Mouse (Mus musculus): ENCODE results near the gene Mfsd12.
A peak's percentile ranks its signal among the peaks of the same experiment; 100 is the strongest.

Gene Mfsd12

DNA sequence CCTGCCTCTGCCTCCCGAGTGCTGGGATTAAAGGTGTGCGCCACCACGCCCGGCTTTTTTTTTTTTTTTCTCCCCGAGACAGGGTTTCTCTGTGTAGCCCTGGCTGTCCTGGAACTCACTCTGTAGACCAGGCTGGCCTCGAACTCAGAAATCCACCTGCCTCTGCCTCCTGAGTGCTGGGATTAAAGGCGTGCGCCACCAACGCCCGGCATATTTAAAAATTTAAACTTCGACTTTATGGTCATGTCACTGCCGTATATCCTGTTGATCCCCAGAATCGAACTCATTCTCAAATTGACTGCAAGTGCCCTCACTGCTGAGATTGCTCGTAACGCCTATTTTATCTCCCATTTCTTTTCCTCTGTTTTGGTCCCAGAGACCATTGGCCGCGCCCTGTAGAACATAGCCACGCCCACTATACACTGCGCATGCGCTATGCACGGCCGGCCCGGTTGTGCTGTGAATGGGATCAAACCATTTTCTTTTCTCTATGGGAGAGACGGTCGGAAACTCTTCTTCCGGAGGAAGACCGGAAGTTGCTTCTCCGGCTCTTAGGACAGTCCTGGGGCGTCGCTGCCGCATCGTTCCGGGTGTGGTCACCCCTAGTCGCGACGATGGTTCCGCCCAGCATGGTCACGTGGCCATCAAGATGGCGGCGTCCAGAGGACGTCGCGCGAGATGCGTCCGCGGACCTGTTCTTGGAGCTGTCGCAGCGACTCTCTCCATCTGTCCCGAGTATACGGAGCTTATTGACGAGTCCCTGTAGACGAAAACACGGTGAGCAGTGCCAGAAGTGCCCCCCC, 26.7 kb downstream of the Mfsd12 start, which contains the start of the genes Dohh and Gm48551:
Gene Dohh, plus strand, starts transcription at position 627 of the 803 bp plus-strand sequence.
Gene Gm48551, plus strand, starts transcription at position 665 of the 803 bp plus-strand sequence.
- peak; percentile 99 for DNase-seq (ENCODE audit: low spot score)

DNA sequence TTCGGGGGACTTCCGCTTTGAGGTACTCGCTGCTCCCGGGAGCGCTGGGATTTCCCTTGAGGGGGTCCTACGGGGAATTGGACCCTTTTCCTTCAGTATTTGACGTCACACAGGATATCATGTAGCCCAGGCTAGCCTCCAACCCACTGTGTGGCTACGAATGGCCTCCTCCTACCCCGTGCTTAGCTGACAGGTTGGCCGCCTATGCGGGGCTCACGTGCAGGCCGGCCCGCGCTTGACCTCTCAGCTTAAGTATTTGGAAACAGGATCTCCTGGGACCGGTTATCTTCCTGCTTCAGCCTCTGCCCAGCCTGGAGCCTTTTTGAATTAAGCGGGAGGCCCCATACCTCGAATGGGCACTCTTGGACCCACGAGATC, 27.3 kb downstream of the Mfsd12 start:
- DNase-seq (ENCODE audit: low spot score): no peak

DNA sequence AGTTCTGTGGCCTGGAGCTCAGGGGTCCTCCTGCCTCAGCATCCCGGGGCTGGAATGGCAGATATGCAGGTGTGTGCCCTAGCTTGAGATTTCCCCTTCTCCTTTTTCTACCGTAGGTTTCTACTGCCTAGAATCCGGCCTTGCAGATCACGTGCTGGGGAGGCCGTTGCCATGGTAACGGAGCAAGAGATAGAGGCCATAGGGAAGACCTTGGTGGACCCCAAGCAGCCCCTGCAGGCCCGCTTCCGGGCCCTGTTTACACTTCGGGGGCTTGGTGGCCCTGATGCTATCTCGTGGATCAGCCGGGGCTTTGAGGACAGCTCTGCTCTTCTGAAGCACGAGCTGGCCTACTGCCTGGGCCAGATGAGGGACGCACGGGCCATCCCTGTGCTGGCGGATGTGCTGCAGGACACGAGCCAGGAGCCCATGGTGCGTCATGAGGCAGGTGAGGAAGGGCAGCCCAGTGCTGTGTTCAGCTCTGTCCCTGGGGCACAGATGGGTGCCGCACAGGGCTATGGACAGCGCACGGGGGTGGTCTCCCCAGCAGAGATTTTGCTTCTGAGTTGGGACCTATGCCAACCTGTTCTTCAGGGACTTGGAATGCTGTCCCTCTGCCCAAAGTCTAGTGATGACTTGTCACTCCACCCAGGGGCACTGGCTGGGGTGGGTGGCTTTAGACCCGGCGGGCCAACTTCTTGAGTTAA, 28.5 kb downstream of the Mfsd12 start:
- no peak for DNase-seq (ENCODE audit: low spot score)

DNA sequence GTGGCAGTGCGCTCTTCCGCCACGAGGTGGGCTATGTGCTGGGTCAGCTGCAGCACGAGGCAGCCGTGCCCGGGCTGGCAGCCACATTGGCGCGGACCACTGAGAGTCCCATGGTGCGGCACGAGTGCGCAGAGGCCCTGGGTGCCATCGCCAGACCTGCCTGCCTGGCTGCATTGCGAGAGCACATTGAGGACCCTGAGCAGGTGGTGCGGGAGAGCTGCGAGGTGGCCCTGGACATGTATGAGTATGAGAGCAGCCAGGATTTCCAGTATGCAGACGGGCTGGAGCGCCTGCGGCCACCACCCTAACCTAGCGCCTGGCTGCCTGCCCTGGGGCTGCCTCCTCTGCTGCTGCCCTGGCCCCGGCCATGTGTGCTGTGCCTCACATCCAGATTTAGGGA, 30.4 kb downstream of the Mfsd12 start:
- DNase-seq (ENCODE audit: low spot score): no peak

DNA sequence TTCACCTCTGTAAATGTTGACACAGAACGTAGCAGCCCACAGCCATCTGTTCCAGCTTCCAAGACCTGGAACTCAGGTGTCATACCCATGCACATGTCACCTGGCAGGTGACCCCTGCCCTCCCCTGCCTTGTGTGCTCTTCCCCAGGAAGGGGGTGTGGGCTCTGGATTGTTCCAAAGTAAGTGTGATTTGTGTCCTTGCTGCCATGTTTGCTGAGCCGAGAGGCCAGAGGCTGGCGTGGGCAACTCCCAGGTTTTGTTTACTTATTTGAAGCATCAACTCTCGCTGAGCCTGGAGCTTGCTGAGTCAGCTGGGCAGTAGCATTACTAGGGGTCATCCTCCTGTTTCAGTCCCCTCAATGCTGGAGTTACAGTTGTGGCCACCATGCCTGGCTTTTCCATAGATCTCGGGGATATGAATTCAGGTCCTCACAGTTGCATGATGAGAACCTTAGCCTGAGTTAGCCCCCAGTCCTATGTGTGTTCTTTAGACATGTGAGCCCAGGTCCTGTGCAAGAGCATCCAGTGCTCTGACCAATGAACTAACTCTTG, 31.3 kb downstream of the Mfsd12 start, which contains the start of gene Gm48552:
Gene Gm48552, plus strand, starts transcription at position 501 of the 551 bp plus-strand sequence.
- no peak for DNase-seq (ENCODE audit: low spot score)

DNA sequence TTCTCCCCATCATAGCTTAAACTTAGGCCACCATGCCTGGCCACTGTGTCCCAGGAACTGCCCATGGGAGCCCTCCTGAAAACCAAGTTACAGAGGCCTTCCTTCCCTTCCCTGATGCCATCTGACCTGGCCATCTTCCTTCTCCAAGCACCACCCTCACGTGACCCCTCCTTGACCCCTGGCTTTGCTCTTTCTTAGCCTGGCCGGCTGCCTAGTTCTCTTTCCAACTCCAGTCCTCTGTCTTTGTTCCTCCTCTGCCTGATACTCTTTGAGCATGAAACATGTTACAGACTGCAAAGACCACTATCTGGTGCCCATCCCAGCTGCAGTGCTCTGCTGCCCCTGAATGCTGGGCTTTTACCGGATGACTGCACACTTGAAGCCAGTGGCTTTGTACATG, 32.1 kb downstream of the Mfsd12 start:
- no peak for DNase-seq (ENCODE audit: low spot score)

DNA sequence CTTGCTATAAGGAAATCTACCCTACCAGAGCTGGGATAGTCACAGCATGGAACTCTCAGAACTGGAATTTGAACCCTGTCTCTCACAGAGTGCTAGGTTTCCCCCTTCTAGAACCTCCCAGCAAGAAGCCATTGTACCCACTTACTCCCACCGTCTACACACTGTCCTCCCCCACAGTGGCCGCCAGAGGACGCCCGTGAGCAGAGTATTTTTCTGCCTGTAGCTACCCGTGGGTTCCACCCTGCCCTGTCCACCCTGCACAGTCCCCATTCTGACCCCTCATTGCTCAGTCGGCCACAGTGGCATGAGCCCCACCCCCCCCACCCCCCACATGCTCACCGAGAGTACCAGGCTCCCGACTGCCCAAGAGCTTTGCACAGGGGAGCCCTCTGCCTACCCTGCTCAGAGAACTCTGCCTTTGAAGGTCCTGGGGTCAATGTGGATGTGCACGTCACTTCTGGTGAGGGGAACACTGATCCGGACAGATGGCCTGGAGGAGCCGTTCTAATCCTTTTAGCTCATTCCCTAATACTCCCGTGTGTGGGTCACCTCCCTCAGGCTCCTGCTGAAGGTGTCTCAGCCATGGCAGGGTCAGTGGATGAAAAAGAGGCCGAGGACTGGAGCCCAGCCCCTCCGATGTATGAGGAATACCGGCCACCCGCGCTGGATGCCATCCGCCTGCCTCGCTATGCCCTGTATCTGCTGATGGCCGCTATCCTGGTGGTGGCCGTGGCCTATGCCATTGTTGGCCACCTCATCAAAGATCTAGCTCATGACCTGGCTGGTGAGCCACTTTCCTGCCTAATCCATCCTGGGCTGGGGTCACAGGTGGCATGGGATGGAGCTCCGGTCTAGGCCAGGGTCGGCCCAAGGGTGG, 32.7 kb downstream of the Mfsd12 start:
- DNase-seq (ENCODE audit: low spot score): no peak

DNA sequence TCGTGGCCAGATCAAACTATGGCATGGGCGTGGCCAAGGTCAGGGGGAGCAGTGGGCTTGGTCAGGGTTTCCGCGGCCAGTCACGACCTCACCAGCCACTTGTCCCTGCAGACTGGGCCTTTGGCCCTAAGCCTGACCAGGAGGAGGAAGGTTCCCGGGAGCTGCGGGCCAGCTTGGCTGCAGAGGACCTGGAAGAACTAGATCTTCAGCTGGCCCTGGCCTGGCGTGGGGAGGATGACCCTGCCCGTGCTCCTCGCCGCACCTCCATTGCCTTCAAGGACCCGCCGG, 33.3 kb downstream of the Mfsd12 start:
- no peak for DNase-seq (ENCODE audit: low spot score)

DNA sequence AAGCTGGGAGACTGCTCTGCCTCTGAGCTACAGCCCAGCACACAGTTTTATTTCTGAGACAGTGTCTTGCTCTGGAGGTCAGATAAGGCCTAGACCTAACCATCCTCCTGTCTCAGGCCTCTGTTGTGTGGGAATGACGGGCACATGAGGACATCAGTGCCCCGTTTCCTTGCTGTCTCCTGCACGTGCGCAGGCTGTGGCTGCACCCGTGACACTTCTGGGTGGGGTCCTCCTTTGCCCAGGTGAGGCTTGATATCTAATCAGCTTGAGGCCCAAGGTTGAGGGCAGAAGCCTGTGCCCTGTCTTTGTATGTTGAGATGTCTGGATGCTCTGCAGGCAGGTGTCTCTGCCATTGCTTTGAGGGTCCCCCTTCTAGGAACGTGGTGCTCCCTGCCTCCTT, 35.0 kb downstream of the Mfsd12 start:
- DNase-seq (ENCODE audit: low spot score): no peak

DNA sequence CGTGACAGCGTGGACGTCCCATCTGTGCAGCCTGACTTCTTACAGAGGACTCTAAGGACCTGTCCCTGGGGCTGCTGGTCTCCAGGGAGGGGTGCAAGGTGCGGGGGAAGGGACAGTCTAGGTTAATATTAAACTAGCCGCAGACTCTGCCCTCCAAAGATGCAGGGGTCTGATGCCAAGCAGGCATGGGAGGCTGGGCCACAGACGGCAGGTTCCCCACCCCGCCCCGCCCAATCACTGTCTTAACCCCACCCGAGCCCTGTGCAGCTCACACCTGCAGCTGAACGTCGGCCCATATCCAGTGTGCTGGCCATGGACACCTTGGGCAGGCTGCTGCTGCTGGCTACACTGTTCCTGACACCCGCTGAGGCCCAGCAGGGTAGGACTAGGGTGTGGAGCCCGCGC, 35.5 kb downstream of the Mfsd12 start, which contains the start of gene Smim24:
Gene Smim24, plus strand, starts transcription at position 271 of the 405 bp plus-strand sequence.
- no peak for DNase-seq (ENCODE audit: low spot score)

DNA sequence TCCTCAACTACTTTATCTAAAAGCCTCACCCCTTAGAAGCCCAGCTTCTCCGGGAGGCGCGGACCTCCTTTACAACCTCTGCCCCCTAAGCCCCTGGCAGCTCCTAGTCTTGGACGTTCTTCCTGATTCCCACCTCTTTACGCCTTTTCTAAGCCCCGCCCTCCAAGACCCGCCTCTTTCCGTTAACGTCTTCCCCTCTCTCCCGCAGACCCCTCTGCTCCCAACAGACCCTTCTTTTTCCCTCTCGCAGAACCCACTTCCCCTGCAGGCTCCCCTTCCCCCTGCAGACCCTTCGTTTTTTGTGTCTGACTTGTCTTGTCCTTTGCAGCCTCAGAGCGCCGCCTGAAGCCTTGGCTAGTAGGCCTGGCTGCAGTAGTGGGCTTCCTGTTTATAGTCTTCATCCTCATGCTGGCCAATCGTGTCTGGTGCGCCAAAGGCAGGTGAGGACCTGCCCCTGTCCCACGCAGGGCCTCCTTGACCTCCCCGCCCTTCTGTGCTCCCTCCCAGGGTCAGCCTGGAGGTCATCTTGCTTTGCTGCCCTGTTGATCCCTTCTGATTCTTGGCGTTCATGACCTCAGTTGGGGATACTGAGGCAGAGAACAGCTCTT, 36.3 kb downstream of the Mfsd12 start:
- no peak for DNase-seq (ENCODE audit: low spot score)

DNA sequence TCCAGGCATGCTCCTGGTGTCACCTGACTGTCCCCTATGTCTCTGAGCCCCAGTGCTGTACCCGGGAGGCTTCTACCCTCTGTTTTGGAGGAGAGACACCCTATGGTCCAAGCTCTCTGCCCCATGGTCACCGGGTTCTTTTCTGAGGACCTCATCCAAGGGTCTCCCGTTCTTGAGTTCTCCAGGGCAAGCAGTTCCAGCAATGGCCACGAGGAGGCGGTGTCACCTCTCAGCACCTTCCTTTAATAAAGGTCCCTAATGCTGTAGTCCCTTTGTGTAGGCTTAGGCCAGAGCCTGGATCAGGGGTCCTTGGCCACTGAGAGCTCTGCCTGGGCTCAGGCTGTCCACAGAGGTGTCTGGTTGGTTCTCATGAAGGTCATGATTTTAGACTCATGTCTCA, 37.8 kb downstream of the Mfsd12 start:
- DNase-seq (ENCODE audit: low spot score): no peak

DNA sequence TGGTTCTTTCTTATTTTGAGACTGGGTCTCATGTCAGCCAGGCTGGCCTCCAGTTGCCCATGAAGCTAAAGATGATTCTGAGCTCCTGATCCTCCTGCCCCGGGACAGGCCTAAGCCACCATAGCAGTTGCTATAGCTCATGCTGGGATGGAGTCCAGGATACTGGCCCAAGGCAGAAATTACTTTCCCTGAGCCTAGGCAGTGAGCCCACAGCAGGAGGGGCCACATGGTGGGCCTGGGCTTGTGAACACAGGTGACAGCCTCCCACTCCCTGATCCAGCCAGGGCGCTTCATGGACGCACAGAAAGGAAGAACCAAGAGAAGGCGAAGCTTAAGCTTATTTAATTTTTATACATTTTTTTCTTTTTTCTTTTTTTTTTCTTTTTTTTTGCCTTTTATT, 38.6 kb downstream of the Mfsd12 start:
- no peak for DNase-seq (ENCODE audit: low spot score)

DNA sequence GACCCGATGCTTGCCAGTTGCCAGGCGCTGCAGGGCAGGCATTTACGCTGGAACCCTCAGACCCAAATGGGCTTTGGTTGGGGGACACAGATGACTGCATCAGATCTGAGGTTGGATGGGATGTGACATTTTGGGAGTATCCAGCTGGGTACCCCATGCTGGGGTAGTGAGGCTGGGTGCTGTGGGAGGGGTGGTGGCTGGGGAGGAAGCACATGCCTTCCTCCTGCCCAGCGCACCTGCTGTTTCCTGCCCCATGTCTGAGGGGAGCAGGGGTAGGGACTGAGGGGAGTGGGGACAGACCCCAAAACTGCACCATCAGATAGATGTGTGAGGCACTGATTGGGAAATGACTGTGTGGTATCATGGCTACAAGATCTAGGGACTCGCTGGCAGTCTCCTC, 39.5 kb downstream of the Mfsd12 start:
- no peak for DNase-seq (ENCODE audit: low spot score)

DNA sequence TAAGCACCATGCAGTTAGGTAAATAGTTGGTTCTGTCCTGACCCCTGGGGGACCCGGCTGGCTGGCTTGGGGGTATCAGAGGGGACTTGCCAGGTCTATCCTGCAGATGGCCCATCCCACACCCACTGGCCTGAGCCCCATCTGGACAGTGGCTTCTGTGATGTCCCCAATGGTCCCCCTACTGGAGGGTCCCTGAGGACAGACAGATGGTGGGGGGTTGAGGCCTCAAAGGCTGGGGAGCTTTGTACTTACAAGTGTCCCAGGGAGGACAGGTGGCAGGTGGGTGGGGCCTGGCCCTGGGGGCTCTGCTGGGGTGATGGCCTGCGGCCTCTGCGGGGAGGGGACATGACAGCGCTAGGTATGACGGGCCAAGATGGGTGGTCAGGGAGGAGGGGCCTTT, 42.0 kb downstream of the Mfsd12 start:
- DNase-seq (ENCODE audit: low spot score): no peak

DNA sequence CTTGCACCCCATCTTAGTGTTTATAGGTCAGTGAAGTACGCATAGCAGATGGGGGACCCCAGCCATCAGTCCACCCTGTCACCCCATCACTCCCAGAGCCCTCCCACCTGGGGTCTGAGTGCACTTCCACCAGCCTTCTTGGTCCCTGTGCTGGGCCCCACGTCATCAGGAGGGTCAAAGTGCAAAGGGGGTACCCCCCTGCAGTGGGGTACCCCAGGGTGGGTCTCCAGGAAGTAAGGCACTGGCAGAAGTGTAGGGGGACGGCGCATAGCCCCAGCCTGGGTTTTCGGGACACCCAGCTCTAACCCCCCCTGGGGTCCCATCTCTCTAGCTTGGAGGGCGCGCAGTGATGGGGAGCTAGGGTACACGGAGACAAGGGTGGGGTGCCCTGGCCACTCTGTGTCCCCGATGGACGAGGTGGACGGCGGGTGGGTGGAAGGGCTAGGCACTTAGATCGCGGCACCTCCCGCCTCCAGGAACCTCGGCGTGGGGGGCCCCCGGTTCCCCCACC, 42.6 kb downstream of the Mfsd12 start:
- no peak for DNase-seq (ENCODE audit: low spot score)

DNA sequence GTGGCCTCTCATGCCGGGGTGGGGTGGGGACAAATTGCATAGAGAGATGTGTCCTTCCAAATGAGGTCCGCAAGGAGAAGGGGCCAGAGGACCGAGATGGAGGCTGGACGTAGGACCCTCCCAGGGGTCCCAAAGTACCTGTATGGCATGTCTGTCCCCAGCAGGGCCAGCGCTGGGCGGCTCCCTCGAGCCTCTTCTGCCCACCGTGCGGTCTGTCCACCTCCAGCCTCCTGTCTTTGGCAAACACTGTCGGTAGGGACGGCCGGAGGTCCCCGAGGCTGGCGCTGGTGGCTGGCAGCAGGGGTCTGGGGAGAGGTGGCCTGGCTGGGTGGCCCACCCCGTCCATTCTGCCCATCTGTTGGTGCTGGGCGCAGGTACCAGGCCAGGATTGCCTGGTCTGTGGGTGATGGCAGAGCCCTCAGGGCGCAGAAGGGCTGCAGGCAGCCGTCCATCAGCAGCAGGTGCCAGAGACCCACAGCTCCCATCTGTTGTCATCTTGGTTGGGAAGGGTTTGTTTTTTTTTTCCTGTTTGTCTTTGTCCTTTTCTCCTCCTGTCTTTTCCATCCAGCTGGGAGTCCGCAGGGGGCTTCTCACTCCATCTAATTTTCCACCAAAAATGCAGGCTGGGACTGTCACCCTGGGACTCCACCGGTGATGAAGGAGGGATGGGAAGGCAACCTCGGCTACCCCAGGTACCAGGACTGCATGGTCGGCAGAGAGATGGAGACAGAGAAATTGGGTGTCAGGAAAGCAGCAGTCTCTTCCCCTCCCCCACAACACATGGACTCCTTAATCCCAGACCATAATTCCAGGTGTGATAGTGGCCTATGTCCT, 43.3 kb downstream of the Mfsd12 start:
- no peak for DNase-seq (ENCODE audit: low spot score)

DNA sequence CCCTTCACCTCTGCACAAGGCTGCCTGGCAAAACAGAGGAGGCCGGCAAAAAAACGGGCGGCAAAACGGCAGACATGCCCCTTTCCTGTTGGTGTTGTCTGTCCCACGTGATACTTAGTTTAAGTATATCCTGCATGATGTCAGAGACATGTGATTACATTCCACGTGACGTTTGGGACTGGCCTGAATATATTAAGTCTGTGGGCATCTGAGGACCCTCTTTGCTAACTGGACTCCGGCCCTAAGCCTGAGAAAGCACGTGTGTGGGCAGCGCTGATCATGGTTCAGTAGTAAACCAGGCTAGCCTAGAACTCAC, 43.9 kb downstream of the Mfsd12 start:
- no peak for DNase-seq (ENCODE audit: low spot score)

DNA sequence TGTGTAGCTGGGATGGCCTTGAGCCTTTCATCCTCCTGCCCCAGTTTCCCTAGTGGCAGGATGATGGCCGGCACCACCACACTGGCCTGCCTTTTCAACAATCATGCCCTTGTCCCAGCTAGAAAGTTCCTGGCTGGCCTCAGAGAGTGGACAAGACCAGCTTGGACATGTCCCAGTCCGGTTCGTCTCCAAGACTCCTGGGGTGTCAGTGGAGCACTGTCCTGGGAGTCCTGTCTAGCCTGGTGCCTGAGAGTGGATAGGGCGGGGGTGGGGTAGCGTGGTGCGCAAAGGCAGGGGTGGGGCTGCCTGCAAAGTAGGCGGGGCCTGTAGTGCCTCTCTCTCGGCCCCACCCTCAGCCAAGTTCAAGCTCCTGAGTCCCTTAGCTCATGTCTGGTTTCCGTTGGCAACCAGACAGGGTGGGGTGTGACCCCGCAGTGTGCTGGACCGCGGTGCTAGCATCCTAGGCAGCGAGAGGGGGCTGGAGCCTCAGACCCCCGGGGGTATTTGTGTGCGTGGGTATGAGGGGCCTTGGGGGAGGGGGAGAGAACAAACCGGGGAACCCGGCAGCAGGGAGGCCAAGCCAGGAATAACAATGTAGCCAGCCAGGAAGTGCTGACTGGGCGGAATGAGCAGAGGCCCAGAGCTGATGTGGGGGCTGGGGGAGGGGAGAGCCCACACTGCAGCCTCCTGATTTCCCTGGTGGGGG, 44.4 kb downstream of the Mfsd12 start:
- no peak for DNase-seq (ENCODE audit: low spot score)

DNA sequence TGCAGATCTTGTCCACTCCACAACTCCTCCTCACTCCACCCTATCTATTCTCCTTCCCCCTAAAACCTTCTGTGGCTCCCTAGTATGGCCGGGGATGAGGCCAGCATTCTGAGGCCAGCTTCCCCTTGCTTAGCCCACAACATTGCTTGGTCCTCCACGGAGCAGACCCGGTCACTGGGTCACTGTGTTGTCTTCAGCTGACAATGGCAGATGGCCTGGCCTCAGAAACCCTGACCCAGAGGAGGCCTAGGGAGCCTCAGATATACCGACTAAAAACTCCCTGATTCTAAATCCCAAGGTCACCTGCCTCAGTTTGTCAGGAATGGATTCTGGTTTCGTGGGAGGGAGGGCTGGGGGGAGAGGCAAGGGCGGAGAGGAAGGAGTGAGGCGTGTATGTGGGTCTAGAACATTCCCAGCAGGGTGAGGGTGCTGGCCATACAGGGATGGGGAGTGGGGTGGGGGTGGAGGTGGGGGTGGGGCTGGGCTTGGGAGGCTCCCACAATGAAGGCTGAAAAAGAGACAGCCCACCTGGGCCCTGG, 45.0 kb downstream of the Mfsd12 start:
- no peak for DNase-seq (ENCODE audit: low spot score)

All from left cerebral cortex, adult 11 months (tissue).